Mouse (Mus musculus) forebrain, embryonic 10.5 days (tissue): ENCODE results near the gene Noc3l. TPM values are rescaled to one million over a fixed set of nuclear protein-coding genes. Genes with fewer than 3 reads are reported as not detected.

Source experiments
- DNase-seq: peaks from one replicate; pipeline ENCODE4 v3.0.0-alpha.2; 2017; ENCODE audit warnings: low spot score; ENCODE audit errors: extremely low spot score
- H3K27ac ChIP-seq: fragments of 300-500 bp; sonication (generic); 2 replicates; pipeline ENCODE4 v1.5.1; 2016; ENCODE audit warnings: mild to moderate bottlenecking
- H3K27me3 ChIP-seq: fragments of 300-500 bp; sonication (generic); 2 replicates; pipeline ENCODE4 v1.6.1; 2016; ENCODE audit warnings: mild to moderate bottlenecking; ENCODE audit not compliant: poor library complexity, severe bottlenecking
- H3K36me3 ChIP-seq: fragments of 300-500 bp; sonication (generic); replicated peaks from 2 replicates; pipeline ENCODE4 v1.6.1; 2016; ENCODE audit warnings: mild to moderate bottlenecking, moderate library complexity
- H3K4me1 ChIP-seq: fragments of 300-500 bp; sonication (generic); 2 replicates; pipeline ENCODE4 v1.6.1; 2016
- H3K4me3 ChIP-seq: fragments of 300-500 bp; sonication (generic); 2 replicates; pipeline ENCODE4 v1.5.1; 2016; ENCODE audit warnings: mild to moderate bottlenecking, moderate library complexity
- H3K9me3 ChIP-seq: fragments of 300-500 bp; sonication (generic); 2 replicates; pipeline ENCODE4 v1.6.1; 2016; ENCODE audit warnings: mild to moderate bottlenecking, moderate library complexity
- WGBS: fragments of 180-500 bp; shearing (Covaris S2); methylation state at CpG from one replicate; pipeline ENCODE4 v1.1.7; 2016; 5-methylcytosine and 5-hydroxymethylcytosine counted together
- polyA plus RNA-seq: library from polyadenylated mRNA; unstranded; fragments of >200 nt; fragmentation: Nextera tagmentation; extraction: Ambion mirVana; gene quantifications from 2 replicates; pipeline ENCODE4 v1.2.1, GENCODE M21; 2016

The Noc3l gene
- polyA plus RNA-seq, 1 experiment from 2014 or later, result 11.6 TPM

DNA sequence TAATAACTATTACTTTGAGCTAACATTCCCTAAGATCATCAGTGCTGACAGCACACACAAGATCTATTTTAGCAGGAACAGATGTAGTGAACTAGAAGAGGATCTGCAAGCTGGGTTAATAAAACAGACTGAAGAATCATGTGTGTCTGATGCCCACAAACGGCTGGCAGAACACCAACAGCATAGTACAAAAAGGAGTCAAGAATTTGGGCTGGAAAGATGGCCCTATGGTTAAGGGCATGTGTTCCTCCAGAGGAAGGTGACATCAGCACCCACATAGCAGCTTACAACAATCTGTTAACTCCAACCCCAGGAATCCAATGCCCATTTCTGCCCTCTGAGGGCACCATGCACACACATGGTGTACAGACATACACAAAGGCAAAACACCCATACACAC, 20.7 kb downstream of the Noc3l start:
- Histone ChIP-seq H3K27ac (no peak overlapping the region), H3K4me3 (no peak overlapping the region), H3K9me3 (no peaks in the 10 kb centered on the region), H3K36me3 (peaks cover 96% of the 10 kb centered on the region), H3K4me1 (no peaks in the 10 kb centered on the region), H3K27me3 (no peaks in the 10 kb centered on the region)
- 97% methylated on average over 1 of the region's 1 CpGs for WGBS
- DNase-seq, result no peak

DNA sequence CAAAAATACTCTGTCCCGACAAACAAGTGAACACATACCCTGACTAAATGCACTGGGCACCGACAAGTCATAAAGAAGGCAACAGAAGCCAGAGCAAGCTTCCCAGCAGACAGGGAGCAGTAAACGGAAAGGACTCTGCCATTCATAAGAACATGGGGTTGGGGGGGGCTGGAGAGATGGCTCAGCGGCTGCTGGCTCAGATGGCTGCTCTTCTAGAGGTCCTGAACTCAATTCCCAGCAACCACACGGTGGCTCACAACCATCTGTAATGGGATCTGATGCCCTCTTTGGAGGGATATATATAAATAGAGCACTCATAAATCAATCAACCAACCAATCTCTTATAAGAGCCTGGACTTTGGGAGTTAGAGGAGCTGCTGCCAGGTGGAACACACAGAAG, 22.5 kb downstream of the Noc3l start:
- 87% methylated on average over 5 of the region's 5 CpGs for WGBS
- Histone ChIP-seq H3K4me3 (no peak overlapping the region), H3K36me3 (peaks cover 96% of the 10 kb centered on the region), H3K27ac (no peak overlapping the region), H3K4me1 (no peaks in the 10 kb centered on the region), H3K27me3 (no peaks in the 10 kb centered on the region), H3K9me3 (no peaks in the 10 kb centered on the region)
- no peak for DNase-seq

DNA sequence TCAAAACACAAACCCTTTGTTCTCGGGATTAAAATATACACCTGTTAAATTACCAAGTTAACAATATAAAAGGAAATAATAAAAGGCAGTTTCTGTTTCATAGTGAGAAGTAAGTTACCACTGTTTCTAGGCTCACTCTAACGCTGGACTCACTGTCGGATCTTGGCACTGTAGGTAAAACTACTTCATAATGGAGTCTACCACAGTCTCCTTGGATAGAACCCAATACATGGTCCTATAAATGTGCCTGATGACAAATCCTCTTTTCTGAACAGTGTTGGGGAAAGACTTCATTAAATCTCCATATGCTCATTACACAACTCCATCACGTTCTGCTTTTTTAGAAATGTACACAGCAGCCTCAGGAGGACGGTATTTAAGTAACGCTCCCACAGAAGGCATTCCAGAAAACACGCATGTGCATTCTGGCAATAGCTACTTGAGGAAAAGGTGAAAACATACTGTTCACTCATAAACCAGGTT, 25.4 kb downstream of the Noc3l start:
- Histone ChIP-seq H3K27me3 (no peaks in the 10 kb centered on the region), H3K36me3 (peaks cover 100% of the 10 kb centered on the region), H3K9me3 (no peaks in the 10 kb centered on the region), H3K4me3 (no peak overlapping the region), H3K27ac (no peak overlapping the region), H3K4me1 (no peaks in the 10 kb centered on the region)
- no peak for DNase-seq
- WGBS, result 93% methylated on average over 7 of the region's 7 CpGs

DNA sequence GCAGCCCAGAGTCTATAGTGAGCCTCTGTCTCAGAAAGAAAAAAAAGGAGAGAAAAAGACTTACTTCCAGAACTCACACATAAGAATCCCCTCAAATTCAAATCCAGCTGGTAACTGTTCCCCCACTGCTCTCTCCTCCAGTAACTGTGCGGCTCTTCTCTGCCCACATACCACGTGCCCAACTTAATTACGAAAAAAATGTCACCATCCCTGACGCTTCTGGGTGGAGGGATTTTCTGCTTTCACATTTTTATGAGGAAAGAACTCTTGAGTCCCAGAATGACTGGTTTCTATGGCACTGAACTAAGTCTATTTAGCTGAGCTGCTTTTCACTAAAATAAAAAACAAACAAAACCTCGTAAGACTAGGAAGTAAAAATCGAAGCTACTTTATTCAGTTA, 31.3 kb downstream of the Noc3l start:
- Histone ChIP-seq H3K36me3 (peaks cover 55% of the 10 kb centered on the region), H3K27me3 (no peaks in the 10 kb centered on the region), H3K27ac (no peak overlapping the region), H3K4me3 (no peak overlapping the region), H3K9me3 (no peaks in the 10 kb centered on the region), H3K4me1 (no peaks in the 10 kb centered on the region)
- WGBS, result 93% methylated on average over 6 of the region's 6 CpGs
- DNase-seq, result no peak

DNA sequence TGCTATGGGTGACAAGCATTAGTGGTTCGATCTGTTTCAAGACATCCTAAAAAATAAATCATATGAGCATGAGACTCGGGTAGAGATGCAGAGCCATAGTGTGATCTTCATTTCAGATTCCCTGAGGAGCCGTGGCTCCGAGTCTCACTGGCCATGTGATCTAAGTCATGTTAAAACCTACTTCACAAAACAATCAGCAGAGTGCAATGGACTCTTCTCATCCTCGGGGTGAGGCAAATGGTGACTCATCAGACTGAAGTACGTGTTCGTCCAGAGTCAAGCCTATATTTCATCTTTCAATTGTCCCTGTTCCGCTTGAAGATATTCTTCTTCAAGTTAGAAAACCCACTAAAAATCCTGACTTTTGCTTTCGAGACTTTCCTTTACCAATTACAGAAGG, 35.5 kb downstream of the Noc3l start:
- Histone ChIP-seq H3K36me3 (peaks cover 16% of the 10 kb centered on the region), H3K27ac (no peak overlapping the region), H3K27me3 (no peaks in the 10 kb centered on the region), H3K9me3 (no peaks in the 10 kb centered on the region), H3K4me3 (no peak overlapping the region), H3K4me1 (no peaks in the 10 kb centered on the region)
- DNase-seq, result no peak
- 92% methylated on average over 9 of the region's 9 CpGs for WGBS

DNA sequence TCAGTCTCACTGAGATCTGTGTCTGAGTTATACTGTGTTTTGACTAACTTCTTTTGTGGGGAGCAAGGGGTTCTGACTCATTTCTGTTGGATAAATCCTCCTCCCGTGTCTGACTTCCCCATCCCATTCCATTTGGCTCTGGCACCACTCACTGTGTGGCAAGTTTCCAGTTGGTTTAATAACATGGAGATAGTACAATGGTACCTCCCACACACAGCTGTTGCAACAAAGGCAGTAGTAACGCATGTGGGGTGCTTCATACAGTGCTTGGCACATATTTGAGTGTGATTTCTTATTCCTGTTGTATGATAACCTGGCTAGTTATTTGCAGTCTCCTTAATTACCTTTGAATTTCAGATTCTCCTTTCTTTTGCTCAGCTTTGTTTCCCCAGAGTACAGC, 40.2 kb downstream of the Noc3l start:
- Histone ChIP-seq H3K36me3 (peaks cover 4% of the 10 kb centered on the region; the same call in 1 of the 2 replicates), H3K4me3 (no peak overlapping the region), H3K27ac (no peak overlapping the region), H3K9me3 (no peaks in the 10 kb centered on the region), H3K27me3 (no peaks in the 10 kb centered on the region), H3K4me1 (no peaks in the 10 kb centered on the region)
- DNase-seq, result no peak
- WGBS, result 92% methylated on average over 2 of the region's 2 CpGs

DNA sequence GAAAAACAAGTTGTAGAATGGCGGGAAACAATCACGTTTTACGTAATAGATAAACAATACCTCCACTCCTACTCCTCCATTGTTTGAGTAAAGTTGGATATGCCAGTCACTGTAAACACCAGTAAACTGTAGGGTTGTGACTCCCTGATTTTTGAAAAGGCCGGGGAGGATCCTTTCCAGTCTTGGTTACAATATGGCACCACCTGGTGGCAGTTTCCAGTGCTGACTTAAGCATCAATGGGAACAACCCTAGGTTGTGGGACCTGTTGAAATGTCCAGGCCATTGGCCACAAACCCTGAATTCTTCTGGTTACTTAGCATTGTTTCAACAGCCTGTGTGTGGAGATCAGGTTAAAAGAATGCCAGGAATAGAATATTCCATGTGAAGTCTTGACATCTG, 43.5 kb downstream of the Noc3l start:
- no peaks in the 10 kb centered on the region for H3K4me1 ChIP-seq
- WGBS, result 54% methylated on average over 4 of the region's 4 CpGs
- H3K27me3 ChIP-seq, result no peaks in the 10 kb centered on the region

DNA sequence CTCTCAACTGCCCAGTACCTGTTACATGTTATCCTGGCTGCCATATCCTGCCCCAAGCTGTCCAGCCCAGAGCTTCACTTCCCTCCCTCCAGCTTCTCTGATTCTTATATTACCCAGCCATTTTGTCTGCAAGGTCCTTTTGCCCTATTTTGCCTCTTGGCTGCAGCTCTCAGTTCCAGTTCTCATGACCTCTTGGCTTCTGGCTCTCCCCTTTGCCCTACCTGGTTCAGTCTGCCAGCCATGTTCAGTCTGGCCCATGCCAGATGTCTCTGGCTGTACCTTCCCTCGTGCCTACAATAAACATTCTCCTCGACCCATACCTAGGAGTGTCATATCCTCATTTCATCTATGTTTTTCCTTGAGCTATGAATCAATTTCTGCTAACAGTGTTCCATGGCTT, 52.7 kb downstream of the Noc3l start:
- Histone ChIP-seq H3K4me3 (no peak overlapping the region), H3K9me3 (no peaks in the 10 kb centered on the region), H3K4me1 (no peaks in the 10 kb centered on the region), H3K27me3 (no peaks in the 10 kb centered on the region), H3K27ac (no peak overlapping the region), H3K36me3 (no peaks in the 10 kb centered on the region)
- DNase-seq, result no peak
- 83% methylated on average over 2 of the region's 2 CpGs for WGBS

More for the DNA sequence above, 43.5 kb downstream of the Noc3l start:
- no peaks in the 10 kb centered on the region for H3K36me3 ChIP-seq
- DNase-seq, result no peak
- H3K9me3 ChIP-seq, result no peaks in the 10 kb centered on the region
- no peak overlapping the region for H3K4me3 ChIP-seq
- H3K27ac ChIP-seq, result no peak overlapping the region

DNA sequence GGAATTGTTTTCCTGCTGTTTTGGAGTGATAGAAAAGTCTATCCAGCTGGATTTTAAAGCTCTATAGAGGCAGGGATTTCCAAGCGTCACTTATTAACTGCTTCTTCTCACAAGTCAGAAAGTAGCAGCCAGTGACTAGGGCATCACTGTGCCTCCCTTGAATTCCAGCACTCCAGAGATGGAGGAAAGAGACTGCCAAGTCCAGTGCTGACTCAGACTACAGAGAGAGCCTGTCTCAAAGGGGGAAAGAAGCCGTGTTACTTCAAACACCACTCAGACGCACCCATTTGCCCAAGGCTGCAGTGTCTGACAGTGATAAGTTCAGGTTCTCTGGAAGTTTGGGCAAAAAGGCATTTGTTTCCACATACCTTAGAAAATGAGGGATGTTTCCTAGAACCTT, 58.6 kb downstream of the Noc3l start:
- no peaks in the 10 kb centered on the region for H3K9me3 ChIP-seq
- H3K27me3 ChIP-seq, result no peaks in the 10 kb centered on the region
- no peak overlapping the region for H3K4me3 ChIP-seq
- H3K27ac ChIP-seq, result no peak overlapping the region
- no peaks in the 10 kb centered on the region for H3K4me1 ChIP-seq
- WGBS, result 90% methylated on average over 3 of the region's 3 CpGs
- no peak for DNase-seq
- no peaks in the 10 kb centered on the region for H3K36me3 ChIP-seq

DNA sequence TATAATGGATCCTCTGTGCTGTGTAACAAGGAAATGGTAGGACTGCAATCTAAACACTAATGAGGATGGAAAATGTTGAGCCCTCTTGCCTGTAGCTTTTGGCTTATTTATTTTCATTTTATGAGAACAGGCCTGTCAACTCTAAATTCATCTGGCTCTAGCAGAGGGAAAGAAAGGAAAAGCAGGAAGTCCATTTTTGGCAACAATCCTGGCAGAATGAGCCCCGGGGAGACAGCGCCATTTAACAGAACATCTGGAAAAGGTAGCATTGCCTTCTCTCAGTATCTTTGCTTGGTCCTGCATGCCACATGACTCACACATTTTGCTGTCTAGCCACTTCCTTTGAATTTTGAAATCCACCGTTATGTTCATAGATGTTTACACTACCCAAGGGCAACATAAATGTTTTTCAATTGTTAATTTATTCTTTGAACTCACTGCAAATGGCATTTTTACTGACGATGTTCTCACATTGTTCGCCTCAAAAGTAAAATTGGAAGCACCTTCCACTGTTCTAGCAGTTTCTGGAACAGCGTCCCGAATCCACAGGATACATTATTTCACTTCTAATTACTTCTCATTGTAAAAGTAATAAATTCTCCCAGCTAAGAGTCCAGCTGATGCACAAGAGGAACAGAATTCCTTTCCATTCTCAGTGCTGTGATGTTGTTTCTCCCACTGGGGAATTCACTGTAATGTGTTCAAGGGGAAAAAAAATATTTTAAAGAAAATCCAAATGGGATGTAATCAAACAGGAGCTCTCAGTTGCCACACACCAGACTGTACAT, 60.2 kb downstream of the Noc3l start:
- 89% methylated on average over 7 of the region's 7 CpGs for WGBS
- Histone ChIP-seq H3K27ac (no peak overlapping the region), H3K9me3 (no peaks in the 10 kb centered on the region), H3K4me3 (no peak overlapping the region), H3K4me1 (no peaks in the 10 kb centered on the region), H3K27me3 (no peaks in the 10 kb centered on the region), H3K36me3 (no peaks in the 10 kb centered on the region)
- DNase-seq, result no peak

DNA sequence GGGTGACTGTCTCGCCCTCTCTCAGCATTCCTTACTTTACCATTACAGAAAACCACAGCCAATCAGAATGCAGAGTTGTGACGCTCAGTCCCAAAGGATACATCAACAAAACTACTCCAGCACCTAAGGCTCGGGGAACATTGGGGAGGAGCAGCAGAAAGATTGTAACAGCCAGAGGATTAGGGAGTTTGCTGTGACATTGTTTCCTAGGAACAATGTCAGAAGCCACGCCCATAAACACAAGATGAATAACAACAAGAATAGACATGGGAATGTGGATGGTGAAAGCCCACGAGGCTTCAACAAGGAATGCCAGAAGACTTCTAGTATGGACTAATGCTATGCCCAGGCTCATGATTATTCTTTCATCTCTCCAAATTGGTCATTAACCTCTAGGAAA, 61.0 kb downstream of the Noc3l start:
- no peaks in the 10 kb centered on the region for H3K4me1 ChIP-seq
- no peaks in the 10 kb centered on the region for H3K27me3 ChIP-seq
- 64% methylated on average over 5 of the region's 5 CpGs for WGBS

DNA sequence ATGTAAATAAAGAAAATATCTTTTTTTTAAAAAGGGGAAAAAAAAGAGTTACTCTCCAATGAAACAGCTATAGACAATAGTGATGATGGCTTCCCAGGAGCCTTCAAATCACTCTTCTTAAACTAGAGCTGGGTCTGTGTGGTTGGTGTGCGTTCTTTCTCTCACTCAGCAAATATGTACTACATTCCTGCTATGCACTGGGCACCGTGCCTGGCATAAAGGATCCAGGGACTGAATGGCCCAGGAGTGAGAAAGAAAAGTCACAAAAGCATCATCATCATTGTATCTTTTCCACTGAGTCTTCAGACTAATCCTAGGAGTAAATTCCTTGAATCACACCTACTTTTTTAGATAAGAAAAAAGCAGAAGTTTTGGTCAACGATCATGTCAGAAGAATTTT, 61.9 kb downstream of the Noc3l start:
- H3K4me1 ChIP-seq, result no peaks in the 10 kb centered on the region
- DNase-seq, result no peak
- H3K27ac ChIP-seq, result no peak overlapping the region
- no peaks in the 10 kb centered on the region for H3K9me3 ChIP-seq
- no peak overlapping the region for H3K4me3 ChIP-seq
- H3K36me3 ChIP-seq, result no peaks in the 10 kb centered on the region
- H3K27me3 ChIP-seq, result no peaks in the 10 kb centered on the region
- 97% methylated on average over 3 of the region's 3 CpGs for WGBS

More for the DNA sequence above, 61.0 kb downstream of the Noc3l start:
- H3K27ac ChIP-seq, result no peak overlapping the region
- DNase-seq, result no peak
- H3K4me3 ChIP-seq, result no peak overlapping the region
- H3K36me3 ChIP-seq, result no peaks in the 10 kb centered on the region
- no peaks in the 10 kb centered on the region for H3K9me3 ChIP-seq

DNA sequence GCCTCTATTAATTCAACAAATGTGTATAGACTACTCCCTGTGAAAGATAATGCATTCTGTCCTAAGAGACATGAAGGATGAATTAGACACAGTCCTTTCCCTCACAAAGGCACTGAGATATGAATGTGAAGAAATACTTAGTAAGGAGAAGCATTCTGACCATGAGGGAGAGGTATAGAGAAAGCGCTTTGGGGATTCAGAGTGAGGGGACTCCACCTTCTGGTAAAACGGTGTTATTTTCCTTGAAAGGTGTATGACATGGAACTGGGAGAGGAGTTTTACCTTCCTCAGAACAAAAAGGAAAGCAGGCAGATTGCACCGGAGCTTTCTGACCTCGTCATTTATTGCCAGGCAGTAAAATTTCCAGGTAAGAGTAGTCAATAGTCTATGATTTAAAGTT, 68.8 kb downstream of the Noc3l start:
- Histone ChIP-seq H3K27me3 (no peaks in the 10 kb centered on the region), H3K4me3 (no peak overlapping the region), H3K27ac (no peak overlapping the region), H3K9me3 (no peaks in the 10 kb centered on the region), H3K4me1 (peaks cover 5% of the 10 kb centered on the region), H3K36me3 (no peaks in the 10 kb centered on the region)
- no peak for DNase-seq
- WGBS, result 64% methylated on average over 4 of the region's 4 CpGs
